Mouse (Mus musculus) small intestine, adult 2 months (tissue): ENCODE results near the gene 1700025G04Rik. TPM values are rescaled to one million over a fixed set of nuclear protein-coding genes. Genes with fewer than 3 reads are reported as not detected.

ENCODE experiments used
- H3K27ac ChIP-seq: fragments of 200-500 bp; 2 replicates; pipeline ENCODE4 v1.5.1; 2012; ENCODE audit warnings: low read depth, low read length, control low read depth, inconsistent platforms; ENCODE audit not compliant: insufficient read depth
- H3K27me3 ChIP-seq: fragments of 200-500 bp; 2 replicates; pipeline ENCODE4 v1.6.1; 2012; ENCODE audit warnings: mild to moderate bottlenecking, moderate library complexity, low read length, inconsistent platforms; ENCODE audit not compliant: control insufficient read depth, insufficient read depth
- H3K36me3 ChIP-seq: fragments of 200-500 bp; 2 replicates; pipeline ENCODE4 v1.6.1; 2012; ENCODE audit warnings: mild to moderate bottlenecking, low read length, control low read depth, inconsistent platforms; ENCODE audit not compliant: control insufficient read depth, insufficient read depth
- H3K4me1 ChIP-seq: fragments of 200-500 bp; 2 replicates; pipeline ENCODE4 v1.6.1; 2012; ENCODE audit warnings: low read length, inconsistent platforms, mixed read lengths; ENCODE audit not compliant: control insufficient read depth, insufficient read depth, insufficient read length
- H3K4me3 ChIP-seq: fragments of 200-500 bp; 2 replicates; pipeline ENCODE4 v1.5.1; 2012; ENCODE audit warnings: low read depth, mild to moderate bottlenecking, control low read depth, inconsistent platforms, low read length, moderate library complexity
- CTCF ChIP-seq: fragments of 200-500 bp; IDR thresholded peaks from 2 replicates; pipeline ENCODE4 v1.5.1; 2012; ENCODE audit warnings: low read depth, mild to moderate bottlenecking, control low read depth, inconsistent platforms, low read length, moderate library complexity, mixed read lengths; ENCODE audit not compliant: insufficient replicate concordance, insufficient read length; ENCODE audit errors: extremely low read depth
- POLR2A ChIP-seq: fragments of 200-500 bp; IDR thresholded peaks from 2 replicates; pipeline ENCODE4 v1.6.1; 2012; ENCODE audit warnings: low read depth, mild to moderate bottlenecking, control low read depth, inconsistent platforms, low read length, moderate library complexity
- WGBS: fragments of 180-500 bp; shearing (Covaris S2); methylation state at CpG from one replicate; pipeline ENCODE4 v1.1.7; 2018; 5-methylcytosine and 5-hydroxymethylcytosine counted together
- polyA plus RNA-seq: library from polyadenylated mRNA; depleted of rRNA; stranded (reverse); fragments of >200 nt; gene quantifications from 2 replicates; pipeline ENCODE4 v1.2.3, GENCODE M21; 2012

1700025G04Rik gene
- polyA plus RNA-seq, 1 experiment = 1.8 TPM

GRCm38 (mm10) chr1:151858474-151858873 lies 231.5 kb downstream of the 1700025G04Rik start:
- H3K36me3 ChIP-seq = no peaks in the 10 kb centered on the region
- TF ChIP-seq POLR2A (no peak), CTCF (no peak)
- no peak overlapping the region for H3K4me3 ChIP-seq
- 92% methylated on average over 1 of the region's 1 CpGs for WGBS
- H3K4me1 ChIP-seq = peaks cover 1% of the 10 kb centered on the region; the same call in 1 of the 2 replicates
- H3K27me3 ChIP-seq = no peaks in the 10 kb centered on the region
- no peak overlapping the region for H3K27ac ChIP-seq

DNA sequence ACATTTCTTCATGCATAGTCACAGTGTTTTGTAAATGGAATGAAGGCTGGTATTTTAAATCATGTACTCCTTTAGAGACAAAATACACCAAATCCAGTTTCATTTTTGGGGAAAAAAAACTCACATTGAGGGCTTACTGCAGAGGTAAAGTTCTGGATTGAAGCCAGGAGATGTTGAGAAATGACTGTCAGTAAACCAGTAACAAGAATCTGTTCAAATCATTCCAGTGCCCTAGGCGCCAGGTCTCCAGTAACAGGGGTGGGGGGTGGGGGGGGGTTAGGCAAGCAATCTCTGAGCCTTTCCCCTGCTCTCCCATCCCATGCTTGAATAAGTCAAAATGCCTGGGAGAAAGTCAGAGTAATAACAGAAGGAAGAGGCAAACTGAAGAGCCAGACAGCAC lies 234.4 kb downstream of the 1700025G04Rik start:
- no peak for TF ChIP-seq CTCF
- TF ChIP-seq POLR2A = no peak
- Histone ChIP-seq H3K4me1 (no peaks in the 10 kb centered on the region), H3K36me3 (no peaks in the 10 kb centered on the region), H3K27ac (no peak overlapping the region), H3K4me3 (no peak overlapping the region), H3K27me3 (no peaks in the 10 kb centered on the region)
- 35% methylated on average over 1 of the region's 1 CpGs for WGBS

DNA sequence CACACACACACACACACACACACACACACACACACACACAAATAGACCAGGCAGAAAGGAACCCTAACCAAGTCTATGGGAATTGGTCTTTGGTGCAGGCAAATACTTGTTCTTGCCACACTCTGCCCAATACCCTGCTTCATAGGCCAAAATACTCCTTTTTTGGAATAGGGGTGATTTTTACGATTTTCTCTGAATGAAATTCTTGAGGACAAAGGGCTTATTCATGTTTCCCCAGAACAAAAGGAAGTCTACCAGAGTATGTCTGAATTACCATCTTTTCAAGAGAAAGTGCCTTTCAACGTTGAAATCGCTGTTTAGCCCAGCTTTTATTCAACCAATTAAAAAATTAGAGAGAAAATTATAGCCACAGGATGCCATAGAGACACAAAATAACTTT lies 237.9 kb downstream of the 1700025G04Rik start:
- TF ChIP-seq CTCF = no peak
- TF ChIP-seq POLR2A = no peak
- Histone ChIP-seq H3K27me3 (no peaks in the 10 kb centered on the region), H3K27ac (no peak overlapping the region), H3K36me3 (no peaks in the 10 kb centered on the region), H3K4me1 (no peaks in the 10 kb centered on the region), H3K4me3 (no peak overlapping the region)
- 86% methylated on average over 3 of the region's 3 CpGs for WGBS

DNA sequence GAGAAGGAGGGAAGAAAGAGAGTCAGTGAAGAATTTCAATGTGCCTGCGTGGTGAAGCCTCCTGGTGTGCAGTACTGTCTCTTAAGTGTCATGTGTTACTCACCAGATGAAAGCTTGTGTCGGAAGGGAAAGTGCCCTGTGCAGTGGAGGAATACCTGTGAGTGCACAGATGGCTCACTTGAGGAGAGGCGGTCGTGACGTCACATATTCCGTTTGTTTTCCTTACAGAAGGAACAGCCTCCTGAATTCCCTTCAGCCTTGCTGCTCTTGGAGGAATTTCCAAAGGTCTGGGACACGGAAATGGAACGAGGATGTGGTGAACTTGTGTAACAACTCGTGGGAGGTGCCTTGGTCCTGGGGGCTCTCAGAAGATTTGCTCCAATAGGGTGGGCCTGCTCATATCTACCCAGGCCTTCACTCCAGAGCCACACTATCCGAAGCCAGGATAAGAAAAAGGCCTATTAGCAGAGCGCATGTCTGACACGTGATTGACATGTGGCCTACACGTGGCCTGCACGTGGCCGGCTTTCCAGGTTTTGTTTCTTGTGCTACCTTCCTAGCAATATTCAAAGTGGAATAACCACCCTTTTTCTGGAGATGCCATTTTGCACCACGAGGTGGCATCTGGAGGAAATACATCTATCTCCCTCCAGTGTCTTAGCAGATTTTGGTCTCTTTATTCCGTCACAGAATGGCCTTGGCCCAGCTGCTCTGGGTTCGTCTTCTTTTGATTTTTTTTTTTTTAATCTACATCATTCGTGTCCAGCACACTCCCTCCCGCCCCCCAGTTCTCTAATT lies 238.7 kb downstream of the 1700025G04Rik start:
- no peak overlapping the region for H3K27ac ChIP-seq
- H3K36me3 ChIP-seq = no peaks in the 10 kb centered on the region
- no peak for TF ChIP-seq CTCF
- TF ChIP-seq POLR2A = no peak
- H3K4me3 ChIP-seq = no peak overlapping the region
- no peaks in the 10 kb centered on the region for H3K27me3 ChIP-seq
- H3K4me1 ChIP-seq = no peaks in the 10 kb centered on the region
- 86% methylated on average over 20 of the region's 20 CpGs for WGBS

DNA sequence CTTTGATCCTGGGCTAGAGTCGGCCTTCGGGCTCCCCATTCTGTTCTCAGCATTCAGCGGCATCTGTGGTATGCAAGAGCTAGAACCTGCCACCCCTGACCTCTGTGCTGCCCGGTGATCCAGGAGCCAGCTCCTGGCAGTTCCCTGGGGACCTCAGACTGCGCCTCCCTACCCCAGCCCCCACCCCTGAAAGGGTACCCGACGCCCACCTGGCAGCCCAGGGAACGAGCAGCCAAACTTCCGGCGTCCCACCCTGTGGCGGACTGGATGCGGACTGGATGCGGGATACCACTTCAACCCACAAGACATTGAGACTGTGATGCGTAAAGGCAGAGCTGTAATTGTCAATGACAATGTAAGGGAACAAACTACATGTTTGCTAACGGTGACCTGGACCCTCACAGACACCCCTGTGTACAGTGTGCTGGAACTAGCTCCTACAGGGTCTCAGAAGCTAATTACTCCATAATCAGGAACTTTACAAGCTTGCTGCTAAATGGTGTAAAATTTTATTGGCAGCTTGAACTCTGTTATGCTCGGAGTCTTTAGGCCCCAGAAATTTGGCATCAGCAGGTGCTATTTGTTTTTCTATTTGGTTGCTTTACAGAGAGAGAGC lies 239.8 kb downstream of the 1700025G04Rik start:
- Histone ChIP-seq H3K36me3 (no peaks in the 10 kb centered on the region), H3K4me1 (no peaks in the 10 kb centered on the region), H3K4me3 (no peak overlapping the region), H3K27me3 (no peaks in the 10 kb centered on the region), H3K27ac (no peak overlapping the region)
- WGBS = 79% methylated on average over 16 of the region's 16 CpGs
- TF ChIP-seq CTCF (no peak), POLR2A (no peak)

GRCm38 (mm10) chr1:151848286-151848685 lies 241.6 kb downstream of the 1700025G04Rik start:
- Histone ChIP-seq H3K36me3 (no peaks in the 10 kb centered on the region), H3K27ac (no peak overlapping the region), H3K27me3 (no peaks in the 10 kb centered on the region), H3K4me3 (no peak overlapping the region), H3K4me1 (no peaks in the 10 kb centered on the region)
- TF ChIP-seq POLR2A (no peak), CTCF (no peak)
- WGBS = 84% methylated on average over 2 of the region's 2 CpGs
